Mouse (Mus musculus) kidney, postnatal 4 days (tissue): Measurements from ENCODE around the gene Ctsj.
"Not testable (repeated sequence)": the region's sequence is repeated elsewhere in the genome, so short reads cannot be mapped to it uniquely, and the experiment has no call there.

Experiments
- DNase-seq, 2 experiments: peaks; one replicate each; pipeline ENCODE4 v3.0.0; 2021; ENCODE audit warnings: mixed read lengths in 2 of 2

Gene Ctsj

GRCm38 (mm10) chr13:61005859-61006258 lies at the start of gene Ctsj:
Gene Ctsj, minus strand, starts transcription at chr13:61005959.
- DNase-seq: no peak

- no peak for DNase-seq
These were observed 34.8 kb upstream of the Ctsj start, which contains the start of gene Ctsq for GRCm38 (mm10) chr13:61040531-61040930. Gene Ctsq, minus strand, starts transcription at chr13:61040631.

- no peak for DNase-seq
These were observed 17.0 kb upstream of the Ctsj start for GRCm38 (mm10) chr13:61022785-61023184.

GRCm38 (mm10) chr13:61021844-61022243 lies 16.1 kb upstream of the Ctsj start:
- no peak for DNase-seq

- DNase-seq: no peak
These were observed 4.4 kb upstream of the Ctsj start for GRCm38 (mm10) chr13:61010171-61010570.

- DNase-seq: no peak
These were observed 8.2 kb downstream of the Ctsj start for GRCm38 (mm10) chr13:60997600-60997999.

GRCm38 (mm10) chr13:60986915-60987314 lies 18.8 kb downstream of the Ctsj start:
- DNase-seq: not testable (repeated sequence)

- not testable (repeated sequence) for DNase-seq
These were observed 33.4 kb downstream of the Ctsj start for GRCm38 (mm10) chr13:60972319-60972718.

GRCm38 (mm10) chr13:60963985-60964384 lies 41.8 kb downstream of the Ctsj start:
- DNase-seq: peak in 1 of 2 experiments; percentile 3

- no peak for DNase-seq
These were observed 44.1 kb downstream of the Ctsj start for GRCm38 (mm10) chr13:60961706-60962105.
